Mouse (Mus musculus) gastrocnemius, postnatal 14 days (tissue): ENCODE results near the gene Ctnna2. TPM values are rescaled to one million over a fixed set of nuclear protein-coding genes. Genes with fewer than 3 reads are reported as not detected.

Source experiments
- DNase-seq: peaks from one replicate; pipeline ENCODE4 v3.0.0; 2021; ENCODE audit warnings: mixed read lengths
- intact Hi-C: fragments of 180-260 bp; cut with DNase I; formaldehyde crosslinking; loops from one replicate; pipeline ENCODE4 v1.15.1; 2025; ENCODE audit warnings: low total_unique reads
- total RNA-seq, 2 experiments: library from RNA; stranded (reverse); gene quantifications; 2 replicates each; pipeline ENCODE4 v1.2.3; 2021

The Ctnna2 gene
- total RNA-seq, 2 experiments from 2014 or later, result 0.10 to 0.22 TPM

GRCm38 (mm10) chr6:77343781-77344180 lies 635.7 kb downstream of the Ctnna2 start:
- intact Hi-C loops, result no loop called here
- no peak for DNase-seq

- DNase-seq, result no peak
- intact Hi-C loops, result no loop called here
These were observed 644.0 kb downstream of the Ctnna2 start for GRCm38 (mm10) chr6:77335537-77335936.

- intact Hi-C loops, result no loop called here
- no peak for DNase-seq
These were observed 654.8 kb downstream of the Ctnna2 start for GRCm38 (mm10) chr6:77324748-77325147.

- no peak for DNase-seq
- intact Hi-C loops, result no loop called here
These were observed 655.2 kb downstream of the Ctnna2 start for GRCm38 (mm10) chr6:77324327-77324726.

GRCm38 (mm10) chr6:77306796-77307195 lies 672.7 kb downstream of the Ctnna2 start:
- intact Hi-C loops, result no loop called here
- DNase-seq, result no peak

GRCm38 (mm10) chr6:77301305-77301704 lies 678.2 kb downstream of the Ctnna2 start:
- intact Hi-C loops, result no loop called here
- DNase-seq, result no peak

GRCm38 (mm10) chr6:77291415-77291814 lies 688.1 kb downstream of the Ctnna2 start:
- intact Hi-C loops, result no loop called here
- DNase-seq, result no peak

- intact Hi-C loops, result no loop called here
- no peak for DNase-seq
These were observed 691.1 kb downstream of the Ctnna2 start for GRCm38 (mm10) chr6:77288402-77288801.

GRCm38 (mm10) chr6:77286317-77286716 lies 693.2 kb downstream of the Ctnna2 start:
- intact Hi-C loops, result no loop called here
- DNase-seq, result no peak

GRCm38 (mm10) chr6:77278794-77279193 lies 700.7 kb downstream of the Ctnna2 start:
- intact Hi-C loops, result no loop called here
- no peak for DNase-seq

GRCm38 (mm10) chr6:77265163-77265562 lies 714.3 kb downstream of the Ctnna2 start:
- no peak for DNase-seq
- intact Hi-C loops, result no loop called here

GRCm38 (mm10) chr6:77257358-77258105 lies 722.0 kb downstream of the Ctnna2 start:
- intact Hi-C loops, result no loop called here
- DNase-seq, result no peak

GRCm38 (mm10) chr6:77256348-77256747 lies 723.2 kb downstream of the Ctnna2 start:
- DNase-seq, result no peak
- intact Hi-C loops, result no loop called here

GRCm38 (mm10) chr6:77253480-77253879 lies 726.0 kb downstream of the Ctnna2 start:
- no peak for DNase-seq
- intact Hi-C loops, result no loop called here

- intact Hi-C loops, result no loop called here
- no peak for DNase-seq
These were observed 735.8 kb downstream of the Ctnna2 start for GRCm38 (mm10) chr6:77243541-77244231.

GRCm38 (mm10) chr6:77242601-77243406 lies 736.7 kb downstream of the Ctnna2 start, which contains the start of gene Lrrtm1:
TSS of gene Lrrtm1 (plus strand) at chr6:77242689.
- intact Hi-C loops, result no loop called here
- peak; percentile 10 for DNase-seq

GRCm38 (mm10) chr6:77240426-77240825 lies 739.1 kb downstream of the Ctnna2 start:
- no peak for DNase-seq
- intact Hi-C loops, result no loop called here

GRCm38 (mm10) chr6:77222849-77223638 lies 756.5 kb downstream of the Ctnna2 start:
- intact Hi-C loops, result no loop called here
- DNase-seq, result no peak

GRCm38 (mm10) chr6:77220776-77221175 lies 758.7 kb downstream of the Ctnna2 start:
- intact Hi-C loops, result no loop called here
- no peak for DNase-seq
